Mouse (Mus musculus) mesoderm, embryonic 11.5 days (tissue): ENCODE results near the gene Fbln2.
A peak's percentile ranks its signal among the peaks of the same experiment; 100 is the strongest.

Experiments used
- DNase-seq: peaks from one replicate; pipeline ENCODE4 v3.0.0-alpha.2; 2012; ENCODE audit warnings: low read depth, low spot score

Fbln2 gene

GRCm38 (mm10) chr6:91278302-91278701, 66.0 kb downstream of the Fbln2 start:
- DNase-seq: no peak

- DNase-seq: no peak
These were observed 67.2 kb downstream of the Fbln2 start for GRCm38 (mm10) chr6:91279477-91279876.

- DNase-seq: peak; percentile 83
These were observed 69.0 kb downstream of the Fbln2 start for GRCm38 (mm10) chr6:91281206-91281605.

- no peak for DNase-seq
These were observed 69.5 kb downstream of the Fbln2 start for GRCm38 (mm10) chr6:91281747-91282146.

GRCm38 (mm10) chr6:91283031-91283430, 70.8 kb downstream of the Fbln2 start:
- no peak for DNase-seq

- DNase-seq: peak; percentile 57
These were observed 72.5 kb downstream of the Fbln2 start for GRCm38 (mm10) chr6:91284521-91285449.

GRCm38 (mm10) chr6:91285450-91285790, 73.2 kb downstream of the Fbln2 start:
- peak; percentile 90 for DNase-seq

- DNase-seq: no peak
These were observed 73.7 kb downstream of the Fbln2 start for GRCm38 (mm10) chr6:91285814-91286545.

GRCm38 (mm10) chr6:91286624-91287023, 74.4 kb downstream of the Fbln2 start:
- peak; percentile 91 for DNase-seq

- DNase-seq: no peak
These were observed 74.9 kb downstream of the Fbln2 start for GRCm38 (mm10) chr6:91287148-91287547.

- DNase-seq: no peak
These were observed 75.4 kb downstream of the Fbln2 start for GRCm38 (mm10) chr6:91287636-91288035.

- no peak for DNase-seq
These were observed 76.1 kb downstream of the Fbln2 start for GRCm38 (mm10) chr6:91288251-91288785.

GRCm38 (mm10) chr6:91288961-91289360, 76.7 kb downstream of the Fbln2 start:
- no peak for DNase-seq

- no peak for DNase-seq
These were observed 78.7 kb downstream of the Fbln2 start for GRCm38 (mm10) chr6:91290937-91291336.

- DNase-seq: no peak
These were observed 83.2 kb downstream of the Fbln2 start for GRCm38 (mm10) chr6:91295431-91295830.

- DNase-seq: peak; percentile 69
These were observed 86.6 kb downstream of the Fbln2 start for GRCm38 (mm10) chr6:91298828-91299227.

GRCm38 (mm10) chr6:91300079-91300478, 87.8 kb downstream of the Fbln2 start:
- no peak for DNase-seq

- peak; percentile 84 for DNase-seq
These were observed 89.6 kb downstream of the Fbln2 start for GRCm38 (mm10) chr6:91301839-91302238.

GRCm38 (mm10) chr6:91302337-91302736, 90.1 kb downstream of the Fbln2 start:
- DNase-seq: no peak

- DNase-seq: no peak
These were observed 91.9 kb downstream of the Fbln2 start for GRCm38 (mm10) chr6:91304172-91304571.

GRCm38 (mm10) chr6:91307972-91308371, 95.7 kb downstream of the Fbln2 start:
- DNase-seq: no peak

- DNase-seq: no peak
These were observed 98.9 kb downstream of the Fbln2 start for GRCm38 (mm10) chr6:91311204-91311603.
